Mouse (Mus musculus): ENCODE measurements around the gene Klrg2.

Klrg2 gene

DNA sequence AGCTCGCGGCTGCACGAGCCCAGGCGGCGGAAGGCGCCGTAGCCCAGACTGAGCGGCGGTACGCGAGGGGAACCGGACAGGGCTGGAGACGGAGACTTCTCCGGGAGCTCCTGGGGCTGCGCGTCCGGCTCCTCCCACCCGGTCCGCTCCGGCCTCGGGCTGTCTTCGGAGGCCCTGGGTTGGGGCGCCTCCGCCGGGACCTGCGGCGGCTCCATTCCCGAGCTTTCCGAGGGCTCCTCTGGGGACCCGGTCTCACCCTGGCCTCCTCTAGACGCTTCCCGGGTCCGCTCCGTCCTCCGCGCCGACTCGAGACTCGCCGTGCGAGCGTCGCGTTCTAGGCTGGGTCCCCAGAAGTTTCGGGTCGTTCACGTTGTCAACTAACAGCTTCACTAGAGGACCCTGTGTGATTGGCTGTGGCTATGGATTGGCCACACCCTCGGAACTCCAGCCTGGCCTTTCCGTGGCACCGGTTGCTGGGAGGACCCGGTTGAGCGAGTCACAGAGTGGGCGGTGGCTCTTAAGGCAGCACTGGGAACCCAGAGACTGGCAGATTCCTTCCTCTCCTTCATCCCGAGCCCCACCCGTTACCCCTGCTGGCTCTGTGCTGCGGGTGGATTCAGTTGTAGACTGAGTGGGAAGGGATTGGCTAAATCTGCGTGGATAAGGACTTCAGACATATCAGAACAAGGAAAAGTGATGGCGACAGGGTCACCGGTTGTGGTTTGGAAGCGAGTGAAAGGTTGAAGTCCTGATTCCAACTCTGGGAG lies at the start of gene Klrg2:
Gene Klrg2 (minus strand): TSS at position 391 of the 767 bp plus-strand sequence.
- no peak for TF ChIP-seq GATA4 (IDR thresholded peaks at IDR 0.05; ENCODE audit: insufficient replicate concordance, low read length)

GRCm38 (mm10) chr6:38682532-38682931 lies 45.5 kb upstream of the Klrg2 start:
- TF ChIP-seq GATA4 (IDR thresholded peaks at IDR 0.05; ENCODE audit: insufficient replicate concordance, low read length): no peak

DNA sequence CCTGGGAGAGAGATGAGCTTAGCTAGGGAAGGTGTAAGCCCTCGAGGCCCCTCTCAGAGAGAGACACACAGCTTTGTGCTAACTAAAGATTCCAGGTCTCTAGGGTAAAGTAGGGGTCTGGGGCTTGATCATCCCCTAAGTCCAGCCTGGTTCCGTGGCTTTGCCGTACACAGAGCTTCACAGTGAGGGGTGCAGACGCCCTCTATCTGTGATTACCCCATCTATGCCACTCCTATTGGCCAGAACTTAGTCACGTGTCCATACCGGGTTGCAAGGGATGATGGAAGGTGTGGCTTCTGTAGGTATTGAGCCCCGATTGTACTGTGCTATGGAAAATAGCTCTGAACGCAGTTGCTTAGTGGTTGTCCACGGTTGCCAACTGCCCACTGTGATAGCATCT lies 40.6 kb upstream of the Klrg2 start:
- no peak for TF ChIP-seq GATA4 (IDR thresholded peaks at IDR 0.05; ENCODE audit: insufficient replicate concordance, low read length)

DNA sequence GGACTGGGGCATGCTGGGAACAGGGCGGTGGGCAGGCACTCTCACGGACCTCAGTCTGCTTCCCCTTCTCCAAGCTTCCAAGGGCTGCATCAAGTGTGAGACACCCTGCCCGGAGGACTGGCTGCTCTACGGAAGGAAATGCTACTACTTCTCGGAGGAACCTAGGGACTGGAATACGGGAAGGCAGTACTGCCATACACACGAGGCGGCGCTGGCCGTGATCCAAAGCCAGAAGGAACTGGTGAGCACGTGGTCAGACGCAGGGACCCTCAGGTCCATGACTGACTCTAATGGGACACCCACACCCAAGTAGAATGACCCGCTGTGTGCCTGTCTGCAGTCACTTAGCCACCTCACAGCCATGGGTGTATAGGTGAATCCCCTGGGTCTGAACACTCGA lies 39.7 kb upstream of the Klrg2 start:
- TF ChIP-seq GATA4 (IDR thresholded peaks at IDR 0.05; ENCODE audit: insufficient replicate concordance, low read length): no peak

DNA sequence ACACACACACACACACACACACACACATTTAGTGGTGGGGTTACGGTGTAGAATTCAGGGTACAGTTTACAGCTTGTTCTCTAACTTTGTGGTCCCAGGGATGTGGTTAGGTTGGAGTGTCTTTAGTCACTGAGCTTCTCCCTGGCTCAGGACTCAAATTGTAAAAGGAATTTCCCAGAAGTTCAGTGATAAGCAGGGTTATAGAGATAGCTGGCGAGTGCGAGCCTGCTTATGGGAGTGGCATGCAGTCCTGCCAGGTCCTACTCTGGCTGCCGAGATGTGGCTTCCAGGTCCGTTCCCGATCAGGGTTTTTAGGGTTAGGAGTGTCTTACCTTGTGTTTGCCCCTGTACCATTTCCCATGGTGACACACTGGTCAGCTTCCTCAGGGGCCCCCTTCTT lies 39.2 kb upstream of the Klrg2 start:
- no peak for TF ChIP-seq GATA4 (IDR thresholded peaks at IDR 0.05; ENCODE audit: insufficient replicate concordance, low read length)

DNA sequence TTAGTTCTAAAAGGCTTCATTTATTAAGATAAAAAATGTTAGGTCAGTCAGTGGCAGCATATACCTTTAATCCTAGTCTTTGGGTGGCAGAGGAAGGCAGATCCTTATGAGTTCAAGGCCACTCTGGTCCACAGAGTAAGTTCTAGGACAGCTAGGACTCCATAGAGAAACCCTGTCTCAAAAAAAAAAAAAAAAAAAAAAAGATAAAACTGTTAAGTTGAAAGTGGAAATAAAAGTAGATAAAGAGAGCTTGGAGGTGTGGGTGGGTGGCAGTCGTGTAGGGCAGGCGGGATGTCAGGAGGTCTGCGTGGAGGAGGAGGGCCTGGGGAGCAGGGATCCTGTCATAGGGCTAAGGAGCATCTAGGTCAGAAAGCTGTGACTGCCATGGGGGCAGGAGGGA lies 35.0 kb upstream of the Klrg2 start:
- TF ChIP-seq GATA4 (IDR thresholded peaks at IDR 0.05; ENCODE audit: insufficient replicate concordance, low read length): no peak

GRCm38 (mm10) chr6:38671270-38671669 lies 34.2 kb upstream of the Klrg2 start:
- TF ChIP-seq GATA4 (IDR thresholded peaks at IDR 0.05; ENCODE audit: insufficient replicate concordance, low read length): no peak

DNA sequence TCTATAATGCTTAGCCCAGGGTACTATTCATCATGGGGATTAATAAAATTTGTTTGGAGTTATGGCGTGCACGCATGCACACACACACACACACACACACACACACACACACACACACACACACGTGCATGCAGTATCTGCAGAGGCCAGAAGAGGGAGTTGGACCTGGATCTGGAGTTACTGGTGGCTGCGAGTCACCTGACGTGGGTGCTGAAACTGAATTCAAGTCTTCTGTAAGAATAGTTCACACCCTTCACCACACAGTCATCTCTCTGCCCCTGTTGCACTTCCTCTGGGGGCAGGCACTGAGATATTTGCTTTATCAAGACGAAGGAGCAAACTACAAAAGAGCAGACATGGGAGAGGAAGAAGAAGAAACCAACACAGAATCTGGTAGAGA lies 32.5 kb upstream of the Klrg2 start:
- no peak for TF ChIP-seq GATA4 (IDR thresholded peaks at IDR 0.05; ENCODE audit: insufficient replicate concordance, low read length)

DNA sequence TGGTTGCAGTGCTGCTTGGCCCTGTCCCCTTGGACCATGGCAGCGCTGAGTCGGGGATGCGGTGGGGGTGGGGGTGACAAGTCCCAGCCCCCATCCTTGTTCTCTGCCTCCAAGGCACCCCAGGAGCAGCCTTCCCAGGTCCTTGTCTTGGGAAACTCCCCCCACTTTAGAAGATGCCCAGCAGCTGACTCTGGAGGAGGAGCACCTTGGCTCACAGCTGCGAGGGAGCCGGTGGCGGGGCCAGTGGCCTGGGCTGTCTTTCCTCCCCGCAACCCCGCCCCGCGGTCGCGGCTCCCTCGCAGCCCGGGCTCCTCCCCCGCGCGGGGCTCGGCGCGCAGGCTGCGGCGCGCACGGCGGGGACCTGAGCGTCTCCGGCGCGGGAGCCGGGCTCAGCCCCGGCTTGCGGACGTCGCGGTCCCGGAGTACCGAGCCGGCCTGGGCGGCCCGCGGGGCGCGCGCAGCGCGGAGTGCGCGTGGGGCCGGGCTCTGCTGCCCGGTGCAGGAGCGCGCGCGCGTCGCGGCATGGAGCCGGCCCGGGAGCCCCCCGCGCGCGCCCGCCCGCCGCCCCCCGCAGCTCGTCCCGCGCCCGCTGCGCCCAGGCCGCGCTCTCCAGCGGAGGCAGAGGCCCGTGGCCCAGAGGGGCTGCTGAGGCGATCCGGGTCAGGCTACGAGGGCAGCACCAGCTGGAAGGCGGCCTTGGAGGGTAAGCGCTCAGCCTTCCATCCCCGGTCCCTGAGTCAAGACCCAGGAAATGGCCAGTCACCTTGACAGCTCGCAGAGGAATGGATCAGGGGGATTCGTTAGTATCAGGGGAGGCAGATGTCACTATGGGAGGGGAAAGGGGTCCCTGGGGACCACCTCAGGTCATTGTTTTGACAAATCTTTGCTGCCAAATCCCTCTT lies 25.9 kb upstream of the Klrg2 start, which contains the start of gene Clec2l:
Gene Clec2l (plus strand): TSS at position 356 of the 902 bp plus-strand sequence.
- no peak for TF ChIP-seq GATA4 (IDR thresholded peaks at IDR 0.05; ENCODE audit: insufficient replicate concordance, low read length)

- no peak for TF ChIP-seq GATA4 (IDR thresholded peaks at IDR 0.05; ENCODE audit: insufficient replicate concordance, low read length)
These were observed 24.6 kb upstream of the Klrg2 start for GRCm38 (mm10) chr6:38661626-38662025.

- TF ChIP-seq GATA4 (IDR thresholded peaks at IDR 0.05; ENCODE audit: insufficient replicate concordance, low read length): no peak
These were observed 13.4 kb upstream of the Klrg2 start for GRCm38 (mm10) chr6:38650263-38650937.

- no peak for TF ChIP-seq GATA4 (IDR thresholded peaks at IDR 0.05; ENCODE audit: insufficient replicate concordance, low read length)
These were observed 12.5 kb upstream of the Klrg2 start for GRCm38 (mm10) chr6:38649545-38649944.

GRCm38 (mm10) chr6:38643039-38643438 lies 6.0 kb upstream of the Klrg2 start:
- TF ChIP-seq GATA4 (IDR thresholded peaks at IDR 0.05; ENCODE audit: insufficient replicate concordance, low read length): no peak

DNA sequence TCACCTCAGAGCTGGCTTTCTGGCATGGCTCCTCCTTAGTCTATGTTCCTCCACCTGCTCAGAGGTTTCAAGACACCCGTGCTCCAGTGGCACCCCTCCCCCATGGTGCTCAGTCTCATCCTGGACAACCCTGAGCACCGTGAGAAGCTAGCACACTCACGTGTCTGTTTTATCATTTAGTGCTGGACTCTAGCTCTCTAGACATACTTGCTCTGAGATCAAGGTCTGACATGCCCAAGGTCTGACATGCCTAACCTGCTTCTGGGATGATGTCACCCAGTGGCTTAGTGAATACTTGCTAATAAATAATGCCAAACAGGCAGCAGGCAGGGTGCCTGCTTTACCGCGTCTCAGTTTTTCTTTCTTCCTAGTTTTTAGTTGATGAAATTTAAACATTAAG lies 5.6 kb upstream of the Klrg2 start:
- TF ChIP-seq GATA4 (IDR thresholded peaks at IDR 0.05; ENCODE audit: insufficient replicate concordance, low read length): no peak

- TF ChIP-seq GATA4 (IDR thresholded peaks at IDR 0.05; ENCODE audit: insufficient replicate concordance, low read length): no peak
These were observed 4.6 kb upstream of the Klrg2 start for GRCm38 (mm10) chr6:38641645-38642044.
